Mouse (Mus musculus) fibroblast of lung, adult 2 months (primary cell): Measurements from ENCODE around the gene Rgs7bp.
"Not testable (repeated sequence)": the region's sequence is repeated elsewhere in the genome, so short reads cannot be mapped to it uniquely, and the experiment has no call there.

Experiments used
- DNase-seq: peaks from one replicate; pipeline ENCODE4 v3.0.0-alpha.2; 2011; ENCODE audit warnings: low read depth

Gene Rgs7bp

GRCm38 (mm10) chr13:104936586-104936985 is 118.1 kb downstream of the Rgs7bp start:
- no peak for DNase-seq

GRCm38 (mm10) chr13:104931635-104932532 is 122.8 kb downstream of the Rgs7bp start:
- DNase-seq: no peak

- DNase-seq: no peak
These were observed 123.9 kb downstream of the Rgs7bp start for GRCm38 (mm10) chr13:104930814-104931213.

GRCm38 (mm10) chr13:104918663-104919062 is 136.1 kb downstream of the Rgs7bp start:
- no peak for DNase-seq

- DNase-seq: not testable (repeated sequence)
These were observed 138.0 kb downstream of the Rgs7bp start for GRCm38 (mm10) chr13:104916771-104917170.

- DNase-seq: no peak
These were observed 138.6 kb downstream of the Rgs7bp start for GRCm38 (mm10) chr13:104916106-104916505.

GRCm38 (mm10) chr13:104914288-104914895 is 140.3 kb downstream of the Rgs7bp start:
- no peak for DNase-seq

- not testable (repeated sequence) for DNase-seq
These were observed 143.1 kb downstream of the Rgs7bp start for GRCm38 (mm10) chr13:104911626-104912025.

- not testable (repeated sequence) for DNase-seq
These were observed 143.7 kb downstream of the Rgs7bp start for GRCm38 (mm10) chr13:104911006-104911405.

GRCm38 (mm10) chr13:104908691-104909090 is 146.0 kb downstream of the Rgs7bp start:
- DNase-seq: no peak
